Mouse (Mus musculus) kidney, embryonic 14.5 days (tissue): ENCODE data around the gene Dennd2a. TPM values are rescaled to one million over a fixed set of nuclear protein-coding genes. Genes with fewer than 3 reads are reported as not detected.

Experiments
- ATAC-seq: fragments of 200-750 bp; cut with Nextera tagmentation; 2 replicates; pipeline ENCODE4 v1.8.0; 2017; ENCODE audit warnings: moderate number of reproducible peaks, mild to moderate bottlenecking, moderate TSS enrichment, moderate library complexity; ENCODE audit not compliant: low FRiP score, low TSS enrichment
- H3K27ac ChIP-seq: fragments of 300-500 bp; sonication (generic); 2 replicates; pipeline ENCODE4 v1.5.1; 2014; ENCODE audit warnings: low read depth, mild to moderate bottlenecking, low read length, moderate library complexity, mixed read lengths
- H3K27me3 ChIP-seq: fragments of 300-500 bp; sonication (generic); 2 replicates; pipeline ENCODE4 v1.6.1; 2014; ENCODE audit warnings: mild to moderate bottlenecking, low read length; ENCODE audit not compliant: control insufficient read depth, insufficient read depth
- H3K36me3 ChIP-seq: fragments of 300-500 bp; sonication (generic); 2 replicates; pipeline ENCODE4 v1.6.1; 2014; ENCODE audit warnings: low read length, mixed read lengths; ENCODE audit not compliant: control insufficient read depth, insufficient read depth
- H3K4me1 ChIP-seq: fragments of 300-500 bp; sonication (generic); 2 replicates; pipeline ENCODE4 v1.6.1; 2014; ENCODE audit warnings: low read length, mixed read lengths; ENCODE audit not compliant: control insufficient read depth, insufficient read depth
- H3K4me2 ChIP-seq: fragments of 300-500 bp; sonication (generic); replicated peaks from 2 replicates; pipeline ENCODE4 v1.6.1; 2014; ENCODE audit warnings: low read depth, mild to moderate bottlenecking, low read length
- H3K4me3 ChIP-seq: fragments of 300-500 bp; sonication (generic); 2 replicates; pipeline ENCODE4 v1.5.1; 2014; ENCODE audit warnings: mild to moderate bottlenecking, low read length
- H3K9ac ChIP-seq: fragments of 300-500 bp; sonication (generic); 2 replicates; pipeline ENCODE4 v1.6.1; 2014; ENCODE audit warnings: low read depth, mild to moderate bottlenecking, low read length, moderate library complexity
- H3K9me3 ChIP-seq: fragments of 300-500 bp; sonication (generic); 2 replicates; pipeline ENCODE4 v1.6.1; 2016; ENCODE audit warnings: low read length; ENCODE audit not compliant: control insufficient read depth
- WGBS: fragments of 180-500 bp; shearing (Covaris S2); extraction: QIAGEN DNeasy Blood & Tissue Kit; methylation state at CpG from one replicate; pipeline ENCODE4 v1.1.7; 2014; 5-methylcytosine and 5-hydroxymethylcytosine counted together
- polyA plus RNA-seq: library from polyadenylated mRNA; unstranded; fragments of >200 nt; fragmentation: Nextera tagmentation; extraction: Ambion mirVana; gene quantifications from 2 replicates; pipeline ENCODE4 v1.2.1, GENCODE M21; 2014

Dennd2a gene
- polyA plus RNA-seq, 1 experiment from 2014 or later: 31.8 TPM

GRCm38 (mm10) chr6:39414106-39414505 lies 143.6 kb downstream of the Dennd2a start:
- Histone ChIP-seq H3K27me3 (peaks cover 3% of the 10 kb centered on the region; the same call in 1 of the 2 replicates), H3K36me3 (no peaks in the 10 kb centered on the region), H3K9me3 (no peaks in the 10 kb centered on the region), H3K4me1 (0 out of 2 replicates have a peak, but pooled peaks cover 3% of the 10 kb centered on the region), H3K27ac (no peak overlapping the region), H3K9ac (no peak overlapping the region), H3K4me3 (no peak overlapping the region), H3K4me2 (no peak overlapping the region)
- 89% methylated on average over 1 of the region's 1 CpGs for WGBS
- ATAC-seq: no peak

Other genes starting within 250 kb of the Dennd2a start
- 42.5 and 52.7 TPM in 2 replicates for gene Slc37a3, start 180.2 kb downstream of the Dennd2a start, polyA plus RNA-seq
- gene Rab19, start 176.7 kb downstream of the Dennd2a start, polyA plus RNA-seq: 1.7 and 3.6 TPM in 2 replicates
- 45.5 and 65.2 TPM in 2 replicates for gene Mkrn1, start 137.4 kb downstream of the Dennd2a start, polyA plus RNA-seq
- 13.8 and 24.4 TPM in 2 replicates for gene Adck2, start 16.0 kb upstream of the Dennd2a start, polyA plus RNA-seq
- gene Gm42420, start 27.9 kb upstream of the Dennd2a start, polyA plus RNA-seq: 2.1 TPM in 1 of 2 replicates, not detected in the other
- gene Ndufb2, start 34.7 kb upstream of the Dennd2a start, polyA plus RNA-seq: 304 and 445 TPM in 2 replicates
- gene Braf, start 167.6 kb upstream of the Dennd2a start, polyA plus RNA-seq: 11.1 and 17.4 TPM in 2 replicates